Mouse (Mus musculus): Measurements from ENCODE around the gene Wdfy4. TPM values are rescaled to one million over a fixed set of nuclear protein-coding genes. Genes with fewer than 3 reads are reported as not detected.

Wdfy4 gene
- polyA plus RNA-seq, 1 experiment from 2014 or later, result 0.67 TPM

GRCm38 (mm10) chr14:33210806-33211205 lies 25.5 kb upstream of the Wdfy4 start:
- H3K36me3 ChIP-seq, result no peaks in the 10 kb centered on the region
- 65% methylated on average over 8 of the region's 8 CpGs for WGBS
- H3K4me2 ChIP-seq, result no peak overlapping the region
- H3K4me3 ChIP-seq, result no peak overlapping the region
- H3K4me1 ChIP-seq, result peaks cover 6% of the 10 kb centered on the region
- H3K9ac ChIP-seq, result no peak overlapping the region
- H3K9me3 ChIP-seq, result no peaks in the 10 kb centered on the region
- H3K27me3 ChIP-seq, result peaks cover 22% of the 10 kb centered on the region
- ATAC-seq (ENCODE audit: insufficient number of reproducible peaks, low FRiP score, low TSS enrichment, low read depth), result 0 out of 2 replicates have a peak, but pooled peaks have one; percentile 15
- no peak overlapping the region for H3K27ac ChIP-seq

GRCm38 (mm10) chr14:33208331-33208730 lies 23.0 kb upstream of the Wdfy4 start:
- Histone ChIP-seq H3K4me2 (no peak overlapping the region), H3K9me3 (no peaks in the 10 kb centered on the region), H3K4me1 (no peaks in the 10 kb centered on the region), H3K36me3 (no peaks in the 10 kb centered on the region), H3K27ac (no peak overlapping the region), H3K9ac (no peak overlapping the region), H3K27me3 (peaks cover 6% of the 10 kb centered on the region; the same call in 1 of the 2 replicates), H3K4me3 (no peak overlapping the region)
- 20% methylated on average over 5 of the region's 5 CpGs for WGBS
- ATAC-seq (ENCODE audit: insufficient number of reproducible peaks, low FRiP score, low TSS enrichment, low read depth), result 0 out of 2 replicates have a peak, but pooled peaks have one; percentile 16

GRCm38 (mm10) chr14:33207011-33207410 lies 21.7 kb upstream of the Wdfy4 start:
- no peak for ATAC-seq (ENCODE audit: insufficient number of reproducible peaks, low FRiP score, low TSS enrichment, low read depth)
- Histone ChIP-seq H3K9me3 (no peaks in the 10 kb centered on the region), H3K4me3 (no peak overlapping the region), H3K27me3 (no peaks in the 10 kb centered on the region), H3K4me2 (no peak overlapping the region), H3K36me3 (no peaks in the 10 kb centered on the region), H3K9ac (no peak overlapping the region), H3K4me1 (no peaks in the 10 kb centered on the region), H3K27ac (no peak overlapping the region)
- WGBS, result 16% methylated on average over 2 of the region's 2 CpGs

- 35% methylated on average over 24 of the region's 24 CpGs for WGBS
- no peak overlapping the region for H3K9ac ChIP-seq
- ATAC-seq (ENCODE audit: insufficient number of reproducible peaks, low FRiP score, low TSS enrichment, low read depth), result no peak
- peak overlapping the region; percentile 12 for H3K4me3 ChIP-seq
- H3K9me3 ChIP-seq, result no peaks in the 10 kb centered on the region
- no peaks in the 10 kb centered on the region for H3K27me3 ChIP-seq
- no peak overlapping the region for H3K27ac ChIP-seq
- peak overlapping the region; percentile 36; the same call in 1 of the 2 replicates for H3K4me2 ChIP-seq
- no peaks in the 10 kb centered on the region for H3K4me1 ChIP-seq
- H3K36me3 ChIP-seq, result no peaks in the 10 kb centered on the region
These were observed 20.1 kb upstream of the Wdfy4 start for GRCm38 (mm10) chr14:33205280-33205965.

GRCm38 (mm10) chr14:33203777-33204176 lies 18.5 kb upstream of the Wdfy4 start:
- ATAC-seq (ENCODE audit: insufficient number of reproducible peaks, low FRiP score, low TSS enrichment, low read depth), result no peak
- 87% methylated on average over 14 of the region's 14 CpGs for WGBS
- Histone ChIP-seq H3K36me3 (no peaks in the 10 kb centered on the region), H3K27ac (no peak overlapping the region), H3K4me2 (no peak overlapping the region), H3K9me3 (no peaks in the 10 kb centered on the region), H3K4me1 (no peaks in the 10 kb centered on the region), H3K27me3 (no peaks in the 10 kb centered on the region), H3K4me3 (no peak overlapping the region), H3K9ac (no peak overlapping the region)

- H3K9me3 ChIP-seq, result no peaks in the 10 kb centered on the region
- no peak overlapping the region for H3K27ac ChIP-seq
- ATAC-seq (ENCODE audit: insufficient number of reproducible peaks, low FRiP score, low TSS enrichment, low read depth), result no peak
- no peak overlapping the region for H3K4me3 ChIP-seq
- no peaks in the 10 kb centered on the region for H3K4me1 ChIP-seq
- no peak overlapping the region for H3K4me2 ChIP-seq
- 75% methylated on average over 6 of the region's 6 CpGs for WGBS
- H3K9ac ChIP-seq, result no peak overlapping the region
- H3K36me3 ChIP-seq, result no peaks in the 10 kb centered on the region
- H3K27me3 ChIP-seq, result no peaks in the 10 kb centered on the region
These were observed 17.6 kb upstream of the Wdfy4 start for GRCm38 (mm10) chr14:33202885-33203284.

- H3K9me3 ChIP-seq, result no peaks in the 10 kb centered on the region
- 74% methylated on average over 4 of the region's 4 CpGs for WGBS
- H3K4me1 ChIP-seq, result no peaks in the 10 kb centered on the region
- H3K27me3 ChIP-seq, result no peaks in the 10 kb centered on the region
- no peaks in the 10 kb centered on the region for H3K36me3 ChIP-seq
- ATAC-seq (ENCODE audit: insufficient number of reproducible peaks, low FRiP score, low TSS enrichment, low read depth), result no peak
- H3K9ac ChIP-seq, result no peak overlapping the region
- H3K27ac ChIP-seq, result no peak overlapping the region
- H3K4me3 ChIP-seq, result no peak overlapping the region
- H3K4me2 ChIP-seq, result no peak overlapping the region
These were observed 16.9 kb upstream of the Wdfy4 start for GRCm38 (mm10) chr14:33202161-33202560.

GRCm38 (mm10) chr14:33194241-33194640 lies 8.9 kb upstream of the Wdfy4 start:
- H3K4me1 ChIP-seq, result peaks cover 2% of the 10 kb centered on the region; the same call in 1 of the 2 replicates
- H3K9me3 ChIP-seq, result no peaks in the 10 kb centered on the region
- H3K36me3 ChIP-seq, result no peaks in the 10 kb centered on the region
- no peak overlapping the region for H3K27ac ChIP-seq
- H3K27me3 ChIP-seq, result no peaks in the 10 kb centered on the region
- H3K4me3 ChIP-seq, result no peak overlapping the region
- ATAC-seq (ENCODE audit: insufficient number of reproducible peaks, low FRiP score, low TSS enrichment, low read depth), result no peak
- H3K4me2 ChIP-seq, result no peak overlapping the region
- no peak overlapping the region for H3K9ac ChIP-seq
- 62% methylated on average over 3 of the region's 3 CpGs for WGBS

GRCm38 (mm10) chr14:33193762-33194161 lies 8.5 kb upstream of the Wdfy4 start:
- H3K4me2 ChIP-seq, result no peak overlapping the region
- H3K9me3 ChIP-seq, result no peaks in the 10 kb centered on the region
- H3K9ac ChIP-seq, result no peak overlapping the region
- H3K4me1 ChIP-seq, result peaks cover 3% of the 10 kb centered on the region; the same call in 1 of the 2 replicates
- no peaks in the 10 kb centered on the region for H3K36me3 ChIP-seq
- H3K4me3 ChIP-seq, result no peak overlapping the region
- no peak overlapping the region for H3K27ac ChIP-seq
- H3K27me3 ChIP-seq, result no peaks in the 10 kb centered on the region
- no peak for ATAC-seq (ENCODE audit: insufficient number of reproducible peaks, low FRiP score, low TSS enrichment, low read depth)

GRCm38 (mm10) chr14:33190646-33191045 lies 5.3 kb upstream of the Wdfy4 start:
- H3K4me2 ChIP-seq, result no peak overlapping the region
- no peak overlapping the region for H3K27ac ChIP-seq
- H3K27me3 ChIP-seq, result no peaks in the 10 kb centered on the region
- WGBS, result 70% methylated on average over 1 of the region's 1 CpGs
- no peak overlapping the region for H3K9ac ChIP-seq
- H3K4me1 ChIP-seq, result peaks cover 3% of the 10 kb centered on the region; the same call in 1 of the 2 replicates
- H3K4me3 ChIP-seq, result no peak overlapping the region
- no peak for ATAC-seq (ENCODE audit: insufficient number of reproducible peaks, low FRiP score, low TSS enrichment, low read depth)
- H3K9me3 ChIP-seq, result no peaks in the 10 kb centered on the region
- H3K36me3 ChIP-seq, result no peaks in the 10 kb centered on the region

- no peaks in the 10 kb centered on the region for H3K9me3 ChIP-seq
- H3K9ac ChIP-seq, result no peak overlapping the region
- 91% methylated on average over 21 of the region's 21 CpGs for WGBS
- H3K27me3 ChIP-seq, result no peaks in the 10 kb centered on the region
- ATAC-seq (ENCODE audit: insufficient number of reproducible peaks, low FRiP score, low TSS enrichment, low read depth), result no peak
- no peak overlapping the region for H3K4me2 ChIP-seq
- no peak overlapping the region for H3K4me3 ChIP-seq
- no peak overlapping the region for H3K27ac ChIP-seq
- H3K4me1 ChIP-seq, result peaks cover 3% of the 10 kb centered on the region; the same call in 1 of the 2 replicates
- no peaks in the 10 kb centered on the region for H3K36me3 ChIP-seq
These were observed 4.6 kb upstream of the Wdfy4 start for GRCm38 (mm10) chr14:33189849-33190423.

- ATAC-seq (ENCODE audit: insufficient number of reproducible peaks, low FRiP score, low TSS enrichment, low read depth), result no peak
- no peak overlapping the region for H3K9ac ChIP-seq
- no peaks in the 10 kb centered on the region for H3K9me3 ChIP-seq
- no peak overlapping the region for H3K4me2 ChIP-seq
- H3K4me3 ChIP-seq, result no peak overlapping the region
- 52% methylated on average over 10 of the region's 10 CpGs for WGBS
- H3K4me1 ChIP-seq, result peaks cover 3% of the 10 kb centered on the region; the same call in 1 of the 2 replicates
- H3K27me3 ChIP-seq, result no peaks in the 10 kb centered on the region
- no peak overlapping the region for H3K27ac ChIP-seq
- no peaks in the 10 kb centered on the region for H3K36me3 ChIP-seq
These were observed 3.9 kb upstream of the Wdfy4 start for GRCm38 (mm10) chr14:33189230-33189629.

All from limb, embryonic 15.5 days (tissue).